Mouse (Mus musculus): ENCODE data around the gene Myo1d.

DNA sequence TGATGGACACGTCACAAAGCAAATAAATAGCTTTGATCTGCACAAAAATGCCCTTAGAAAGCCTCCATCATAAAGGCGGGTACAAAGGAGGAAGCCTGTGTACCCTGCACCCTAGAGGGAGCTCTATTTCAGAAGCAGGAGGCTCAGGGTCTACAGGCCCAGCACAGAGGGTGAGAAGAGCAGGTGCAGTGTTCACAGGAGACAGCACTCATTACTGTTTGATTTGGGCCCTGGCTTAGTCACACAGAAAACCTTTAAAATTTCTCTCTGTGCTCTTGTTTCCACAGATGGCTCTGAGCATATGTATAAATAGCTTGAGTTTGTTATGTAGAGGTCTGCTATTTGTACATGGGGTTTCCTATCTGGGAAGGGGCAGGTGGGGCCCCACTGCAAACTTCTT lies 233.6 kb downstream of the Myo1d start:
- TF ChIP-seq CTCF (IDR thresholded peaks at IDR 0.05; ENCODE audit: borderline replicate concordance, insufficient read depth, low read depth, low read length), result no peak
- TF ChIP-seq POLR2A (IDR thresholded peaks at IDR 0.05; ENCODE audit: borderline replicate concordance, insufficient read depth, low read length), result no peak

All from cerebellum, adult 2 months (tissue).